Mouse (Mus musculus) ovary, postnatal 36 days (tissue): ENCODE measurements around the gene 2610008E11Rik.
"Not testable (repeated sequence)": the region's sequence is repeated elsewhere in the genome, so short reads cannot be mapped to it uniquely, and the experiment has no call there.

Experiments used
- DNase-seq: peaks from one replicate; pipeline ENCODE4 v3.0.0; 2022; ENCODE audit warnings: low spot score, mixed read lengths

2610008E11Rik gene

DNA sequence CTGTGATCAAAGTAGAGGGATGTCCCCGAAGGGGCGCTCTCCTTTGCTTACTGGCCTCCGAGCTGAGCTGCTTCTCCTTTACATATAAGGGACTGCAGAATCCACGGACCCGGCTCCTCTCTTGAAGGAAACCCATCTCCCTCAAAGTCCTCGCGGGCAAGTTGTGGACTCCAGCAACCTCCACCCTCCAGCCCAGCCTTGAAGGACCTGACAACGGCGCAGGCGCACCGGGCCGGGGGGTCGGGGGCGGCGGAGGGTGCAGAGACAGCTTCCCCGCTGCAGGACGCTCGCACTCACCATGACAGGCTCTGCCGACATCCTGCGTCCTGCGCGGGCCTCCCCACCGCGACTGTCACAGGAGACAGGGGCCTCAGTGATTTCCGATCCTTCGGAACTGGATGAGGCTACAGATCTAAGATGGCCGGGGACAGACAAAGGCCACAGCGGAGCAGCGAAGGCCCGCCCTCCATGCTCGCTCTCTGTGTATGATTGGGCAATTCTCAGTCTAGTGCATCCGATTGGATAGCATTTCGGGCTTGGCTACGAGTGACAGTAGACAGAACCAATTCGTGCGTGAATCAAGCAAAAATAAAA is at the start of gene 2610008E11Rik:
Gene 2610008E11Rik, minus strand, starts transcription at position 440 of the 594 bp plus-strand sequence.
- DNase-seq, result peak; percentile 89

DNA sequence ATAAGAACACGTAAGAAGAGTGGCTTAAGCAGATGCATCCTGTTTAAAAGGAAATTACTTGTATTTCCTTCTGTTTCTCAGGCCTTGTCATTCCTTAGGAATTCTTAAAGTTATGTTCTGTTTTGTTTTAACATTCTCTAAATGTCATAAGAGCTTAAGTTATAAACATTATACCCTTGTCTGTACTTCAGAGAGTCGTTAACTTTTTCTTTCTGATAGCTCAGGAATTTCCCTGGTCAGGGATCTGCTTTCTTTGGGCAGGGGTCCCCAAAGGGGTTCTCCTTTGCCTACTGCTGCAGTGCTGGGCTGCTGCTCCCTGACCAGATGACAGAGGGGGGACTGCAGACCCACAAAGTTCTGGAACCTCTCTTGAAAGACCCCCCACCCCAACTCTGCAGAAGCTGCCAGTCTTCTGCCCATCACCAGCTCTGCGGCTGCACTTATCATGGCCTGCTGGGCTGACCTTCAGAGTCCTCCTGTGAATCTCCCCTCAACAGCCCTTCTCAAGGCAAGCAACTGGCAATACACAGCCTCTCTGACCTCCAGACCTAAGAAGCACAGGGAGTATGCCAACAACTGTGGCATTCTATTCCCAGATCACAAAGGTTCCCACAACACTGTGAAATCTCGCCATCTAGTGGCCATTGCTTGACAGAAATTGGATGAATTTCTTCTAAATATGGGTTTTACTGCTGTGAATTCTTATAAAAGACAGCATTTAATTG is 18.9 kb upstream of the 2610008E11Rik start:
- DNase-seq, result peak; percentile 31

DNA sequence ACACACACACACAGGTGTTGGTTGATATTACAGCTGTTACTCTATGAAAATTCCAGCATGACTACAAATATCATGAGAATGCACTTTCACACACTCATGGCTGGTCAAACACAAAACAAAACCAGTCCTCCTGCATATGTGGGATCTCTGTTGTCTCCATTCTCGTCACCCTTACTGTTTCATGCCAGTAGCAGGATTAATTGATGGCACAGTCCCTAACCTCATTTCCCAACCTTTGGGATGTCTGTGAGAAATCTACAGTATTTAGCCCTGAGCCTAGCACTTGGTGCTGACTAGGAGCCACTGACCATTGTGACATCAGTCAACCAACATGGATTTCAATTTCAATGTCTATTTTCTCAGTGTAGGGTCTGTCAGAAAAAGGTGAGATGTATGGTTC is 17.7 kb upstream of the 2610008E11Rik start:
- no peak for DNase-seq

DNA sequence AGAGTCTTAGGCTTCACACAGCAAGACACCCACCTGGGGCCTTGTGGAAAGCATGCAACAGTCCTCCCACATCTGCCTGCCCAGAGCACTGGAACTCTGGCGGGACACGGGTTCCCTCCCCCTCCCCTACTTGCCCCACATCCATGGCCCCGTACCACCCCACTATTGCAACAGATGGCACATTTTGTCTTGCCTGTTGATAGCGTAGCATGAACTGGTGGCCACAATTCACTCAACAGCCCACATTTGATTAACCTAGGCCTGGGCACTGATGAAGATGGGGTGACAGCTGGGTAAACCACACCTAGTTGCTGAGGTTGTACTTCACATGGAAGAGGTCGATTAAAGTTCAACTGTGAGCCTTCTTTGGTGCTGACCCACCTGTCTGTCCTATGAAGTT is 13.1 kb upstream of the 2610008E11Rik start:
- DNase-seq, result no peak

DNA sequence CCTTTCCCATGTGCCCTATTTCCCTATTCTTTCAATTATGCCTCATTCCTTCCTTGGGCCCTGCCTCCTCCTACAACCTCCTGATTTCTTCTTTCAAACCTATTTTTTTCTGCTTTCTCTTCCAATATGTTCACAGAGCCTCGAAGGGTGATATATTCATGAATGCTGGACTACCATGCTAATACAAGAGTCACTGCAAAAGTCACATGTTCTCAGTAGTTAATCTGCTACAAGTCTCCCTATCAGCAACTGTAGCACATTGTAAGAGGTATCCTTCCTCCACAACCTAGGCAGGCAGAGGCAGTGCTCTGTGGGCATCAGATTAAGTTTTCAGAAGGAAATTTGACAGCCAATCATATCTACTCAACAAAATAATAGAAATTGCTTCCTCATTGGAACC is 11.8 kb upstream of the 2610008E11Rik start:
- DNase-seq, result no peak

DNA sequence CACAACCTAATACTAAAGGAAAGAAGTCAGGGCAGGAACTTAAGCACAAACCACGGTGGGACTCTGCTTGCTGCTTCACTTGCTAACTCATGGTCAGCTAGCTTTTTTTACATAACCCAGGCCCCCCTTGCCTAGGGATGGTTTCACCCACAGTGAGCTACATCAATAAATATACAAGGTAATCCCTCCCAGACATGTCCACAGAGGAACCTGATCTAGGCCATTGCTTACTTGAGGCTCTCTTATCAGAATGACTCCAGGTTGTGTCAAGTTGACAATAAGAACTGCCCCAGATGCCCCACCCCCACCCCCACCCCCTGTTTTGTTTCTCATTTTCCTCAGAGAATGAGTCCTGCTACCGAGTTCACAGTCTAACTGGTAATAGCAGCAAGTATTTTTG is 10.1 kb upstream of the 2610008E11Rik start:
- no peak for DNase-seq

DNA sequence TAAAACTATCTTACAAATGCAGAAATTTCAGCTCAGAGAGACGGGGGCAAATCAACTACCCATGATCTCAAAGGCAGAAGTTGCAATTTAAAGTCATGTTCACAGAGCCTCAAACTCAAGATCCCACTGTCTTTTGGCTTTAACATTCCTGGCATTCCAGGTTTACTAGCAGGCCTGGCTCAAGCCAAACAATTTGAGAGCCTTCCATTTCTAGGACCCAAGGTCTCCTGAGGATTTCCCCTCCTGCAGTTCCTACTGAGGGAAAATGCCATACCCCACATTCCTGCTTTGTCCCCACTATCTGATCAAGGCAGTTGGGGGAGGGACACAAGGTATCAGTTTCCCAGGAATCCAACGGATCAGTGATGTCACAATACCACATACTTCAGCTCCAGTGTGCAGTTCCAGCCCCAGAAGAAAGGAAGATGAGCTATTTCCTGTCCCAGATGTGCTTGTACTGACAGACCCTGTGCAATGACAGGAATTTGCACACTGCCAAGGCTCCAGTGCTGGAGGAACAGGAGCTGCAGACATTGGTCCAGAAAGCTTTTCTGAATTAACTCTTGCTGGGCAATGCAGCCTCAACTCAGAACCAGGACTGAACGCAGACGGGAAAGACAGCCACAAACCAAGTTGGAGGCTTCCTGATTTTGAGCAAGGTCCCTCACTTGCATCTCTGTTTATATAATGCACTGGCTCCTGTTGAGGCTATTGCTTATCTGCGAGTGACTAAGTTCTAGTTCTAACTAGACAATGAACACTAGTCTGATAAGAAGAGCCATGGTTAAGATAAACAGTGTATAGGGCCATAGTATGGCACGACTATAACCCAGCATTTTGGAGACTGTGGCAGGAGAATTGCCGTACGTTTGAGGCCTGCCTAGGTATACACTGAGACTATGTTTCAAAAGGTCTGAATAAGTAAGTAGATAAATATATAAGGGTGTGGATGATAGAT is 9.2 kb upstream of the 2610008E11Rik start:
- DNase-seq, result no peak

DNA sequence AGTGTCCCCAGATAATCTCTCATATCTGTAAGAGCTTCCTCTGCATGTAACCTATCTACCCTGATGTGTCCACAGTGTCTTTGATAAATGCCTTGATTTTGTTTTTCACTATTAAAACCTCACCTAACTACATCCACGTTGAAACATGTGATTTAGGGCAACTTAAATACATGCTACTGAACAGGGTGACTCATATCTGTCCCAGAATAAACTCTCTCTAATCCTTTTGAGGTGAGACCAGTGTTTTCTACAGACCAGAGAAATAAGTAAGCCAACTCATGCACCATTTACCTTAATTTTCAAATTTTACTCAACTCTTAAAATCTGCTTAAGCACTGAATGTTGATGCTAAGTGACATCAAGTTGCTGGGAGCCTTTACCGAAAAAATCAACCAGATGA is 694 bp downstream of the 2610008E11Rik start:
- DNase-seq, result no peak

DNA sequence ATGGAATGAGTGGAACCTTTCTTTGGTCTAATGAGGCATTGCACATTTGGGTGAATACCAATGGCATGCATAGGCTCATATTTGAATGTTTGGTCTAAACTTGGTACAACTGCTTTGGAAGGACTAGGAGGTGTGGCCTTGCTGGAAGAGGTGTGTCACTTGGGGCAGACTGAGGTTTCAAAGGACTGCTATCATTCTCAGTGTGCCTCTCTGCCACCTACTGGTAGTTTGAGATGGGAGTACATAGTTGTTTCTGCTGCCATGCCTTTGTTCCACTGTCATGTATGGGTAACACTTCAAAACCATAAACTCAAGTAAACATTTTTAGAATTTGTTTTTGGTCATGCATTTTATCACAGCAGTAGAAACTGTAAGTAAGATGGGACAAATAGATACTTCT is 5.7 kb downstream of the 2610008E11Rik start:
- no peak for DNase-seq

DNA sequence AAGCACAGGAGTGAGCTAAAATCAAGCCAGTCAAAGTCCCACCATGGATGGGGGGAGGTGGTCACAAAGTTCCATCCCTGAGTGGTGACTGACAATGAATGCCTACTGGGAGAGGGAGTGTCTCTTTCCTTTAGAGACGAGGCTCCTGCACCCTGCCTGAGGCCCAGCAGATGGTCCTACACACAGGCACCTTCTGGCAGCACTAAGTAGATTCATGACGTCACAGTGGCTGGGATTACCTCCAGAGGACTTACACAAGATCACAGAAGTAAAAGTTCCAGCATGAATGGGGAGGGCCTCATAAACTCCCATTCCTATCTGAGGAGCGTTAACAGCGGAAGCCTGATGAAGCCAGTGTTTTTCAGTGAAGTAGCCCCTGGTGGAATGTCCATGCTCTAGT is 8.4 kb downstream of the 2610008E11Rik start:
- DNase-seq, result no peak

DNA sequence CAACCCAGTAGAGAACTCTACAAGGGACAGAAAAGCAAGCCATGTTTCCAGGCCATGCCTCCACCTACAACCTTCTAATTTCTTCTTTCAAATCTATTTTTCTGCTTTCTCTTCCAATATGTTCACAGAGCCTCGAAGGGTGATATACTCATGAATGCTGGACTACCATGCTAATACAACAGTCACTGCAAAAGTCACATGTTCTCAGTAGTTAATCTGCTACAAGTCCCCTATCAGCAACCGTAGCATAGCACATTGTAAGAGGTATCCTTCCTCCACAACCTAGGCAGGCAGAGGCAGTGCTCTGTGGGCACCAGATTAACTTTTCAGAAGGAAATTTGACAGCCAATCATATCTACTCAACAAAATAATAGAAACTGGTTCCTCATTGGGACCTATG is 10.8 kb downstream of the 2610008E11Rik start:
- DNase-seq, result no peak

DNA sequence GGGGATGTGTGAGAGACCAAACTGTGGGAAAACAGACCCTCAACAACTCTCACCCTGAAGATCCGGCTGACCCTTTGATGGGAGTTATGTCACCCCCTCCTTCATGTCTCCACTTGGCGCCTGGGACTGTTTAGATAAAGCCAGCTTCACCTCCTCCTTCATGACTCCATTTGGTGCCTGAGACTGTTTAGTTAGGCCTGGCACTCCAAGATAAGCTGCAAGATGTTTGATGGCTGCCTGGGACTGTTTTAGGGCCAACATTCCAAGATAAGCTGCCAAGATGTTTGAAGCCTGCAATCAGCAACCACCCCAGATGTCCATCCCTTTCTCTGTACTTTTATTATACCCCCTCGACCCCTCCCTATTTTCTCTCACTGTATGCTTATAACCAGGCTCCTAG is 40.0 kb downstream of the 2610008E11Rik start:
- DNase-seq, result not testable (repeated sequence)

DNA sequence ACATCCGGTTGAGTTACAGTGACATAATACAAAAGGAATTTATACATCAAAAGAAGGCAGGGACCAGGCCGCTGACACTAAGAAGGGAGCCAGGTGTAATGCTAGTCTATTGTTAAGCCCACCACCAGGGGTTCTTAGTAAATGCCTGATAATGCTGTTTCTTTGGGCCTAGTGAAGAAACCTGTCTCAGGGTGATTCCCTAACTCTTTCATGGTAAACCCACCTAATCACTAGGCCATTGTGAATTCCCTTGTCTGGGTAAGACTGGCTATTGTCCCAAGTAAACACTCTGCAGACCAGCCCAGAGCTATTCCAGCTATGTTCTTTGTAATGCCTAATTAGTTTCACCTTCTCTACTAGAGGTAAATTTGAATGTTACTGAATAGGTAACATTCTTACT is 54.9 kb downstream of the 2610008E11Rik start:
- DNase-seq, result not testable (repeated sequence)

DNA sequence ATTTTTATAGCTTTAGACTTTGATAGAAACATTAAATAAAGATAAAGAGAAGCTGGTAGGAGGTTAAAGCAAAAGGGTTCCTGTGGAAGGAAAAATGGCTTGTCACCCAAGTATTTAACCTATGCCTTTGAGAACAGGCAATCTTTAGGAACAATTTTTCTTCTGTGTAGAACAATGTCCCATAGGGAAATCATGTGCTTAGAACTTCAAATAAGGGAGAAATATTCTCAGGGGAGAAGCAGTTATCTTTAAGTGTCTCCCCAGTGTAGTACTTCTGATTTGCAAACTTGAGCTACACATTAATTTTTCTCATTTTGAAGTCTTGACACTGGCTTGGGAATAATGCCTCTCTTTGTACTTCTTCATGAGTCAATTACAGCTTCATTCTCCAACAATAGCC is 69.0 kb downstream of the 2610008E11Rik start, which contains the start of gene Olfr57:
Gene Olfr57, plus strand, starts transcription at position 301 of the 400 bp plus-strand sequence.
- no peak for DNase-seq
